Mouse (Mus musculus): ENCODE results near the gene Lbh. TPM values are rescaled to one million over a fixed set of nuclear protein-coding genes. Genes with fewer than 3 reads are reported as not detected.

The Lbh gene
- total and polyA plus RNA-seq, 2 experiments from 2014 or later: 28.5 to 478 TPM

DNA sequence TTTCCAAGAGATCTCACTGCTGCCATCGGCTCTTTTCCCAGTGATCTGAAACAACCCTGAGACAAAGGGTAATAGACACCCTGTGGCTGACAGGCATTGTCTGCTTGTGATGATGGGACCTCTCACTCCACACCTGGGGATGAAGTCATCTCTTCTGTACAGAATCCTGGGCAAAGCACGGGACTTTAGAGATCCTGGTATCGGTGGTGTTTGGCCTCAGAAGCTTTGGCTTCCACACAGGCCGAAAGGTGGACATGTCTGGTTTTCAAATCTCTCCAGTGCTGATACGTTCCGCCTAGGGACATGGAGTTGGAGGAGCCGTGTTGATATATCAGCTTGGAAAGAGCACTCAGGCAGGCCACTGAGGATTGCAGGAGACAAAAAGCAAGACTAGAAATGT, 13.2 kb upstream of the Lbh start:
- Histone ChIP-seq H3K27me3 (ENCODE audit: control insufficient read depth, insufficient read depth, low read length) (no peaks in the 10 kb centered on the region), H3K4me2 (ENCODE audit: low read depth, low read length) (no peak overlapping the region), H3K9ac (replicated peaks; ENCODE audit: low read depth, low read length) (no peak overlapping the region), H3K9me3 (replicated peaks; ENCODE audit: control insufficient read depth, low read length) (no peaks in the 10 kb centered on the region), H3K4me3 (ENCODE audit: low read depth, low read length) (no peak overlapping the region), H3K4me1 (ENCODE audit: control insufficient read depth, insufficient read depth) (no peaks in the 10 kb centered on the region), H3K27ac (ENCODE audit: low read depth) (no peak overlapping the region), H3K36me3 (replicated peaks; ENCODE audit: control insufficient read depth, insufficient read depth, low read length) (no peaks in the 10 kb centered on the region)
- 77% methylated on average over 7 of the region's 7 CpGs for WGBS
- ATAC-seq (ENCODE audit: insufficient read depth, low read depth): no peak
- TF ChIP-seq CTCF (IDR thresholded peaks at IDR 0.05; ENCODE audit: low read depth): no peak
- TF ChIP-seq EP300 (IDR thresholded peaks at IDR 0.05; ENCODE audit: low read depth): no peak
- no peak for DNase-seq (ENCODE audit: low spot score)

DNA sequence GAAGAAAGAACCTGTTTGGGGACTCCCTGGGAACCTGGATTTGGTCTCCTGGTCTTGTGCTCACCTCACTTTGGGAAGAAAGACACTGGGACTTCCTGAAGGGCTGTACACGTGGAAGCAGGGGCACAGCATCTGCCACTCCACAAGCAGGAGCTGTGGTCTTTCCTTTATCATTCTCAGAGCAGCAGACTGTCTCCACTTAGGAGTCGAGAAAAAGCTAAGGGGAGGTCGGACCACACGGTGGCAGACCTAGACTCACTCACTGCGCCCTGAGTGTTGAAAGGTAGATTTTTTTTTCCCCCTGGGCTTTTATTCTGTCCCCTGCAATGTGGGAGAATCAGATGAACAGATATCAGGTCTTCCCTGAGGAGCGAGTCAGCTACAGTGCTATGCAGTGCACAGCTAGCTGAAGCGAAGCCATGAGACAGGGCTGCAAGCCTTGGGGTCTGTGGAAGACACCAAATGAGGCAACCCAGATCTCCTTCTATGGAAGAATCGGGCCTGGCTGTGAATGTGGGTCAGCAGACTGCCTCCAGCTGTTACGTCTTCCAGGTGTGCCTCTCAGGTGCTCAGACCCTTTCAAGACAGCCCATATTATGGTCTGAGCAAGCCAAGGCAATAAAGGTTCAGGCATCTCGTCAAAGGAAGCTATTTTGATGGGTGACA, 11.7 kb upstream of the Lbh start:
- peaks cover 3% of the 10 kb centered on the region for H3K4me1 ChIP-seq (ENCODE audit: control insufficient read depth, insufficient read depth)
- DNase-seq (ENCODE audit: low spot score) (no peak), ATAC-seq (ENCODE audit: insufficient read depth, low read depth) (no peak)
- WGBS: 62% methylated on average over 10 of the region's 10 CpGs
- no peaks in the 10 kb centered on the region for H3K36me3 ChIP-seq (replicated peaks; ENCODE audit: control insufficient read depth, insufficient read depth, low read length)
- H3K4me3 ChIP-seq (ENCODE audit: low read depth, low read length): no peak overlapping the region
- H3K27me3 ChIP-seq (ENCODE audit: control insufficient read depth, insufficient read depth, low read length): no peaks in the 10 kb centered on the region
- H3K9me3 ChIP-seq (replicated peaks; ENCODE audit: control insufficient read depth, low read length): no peaks in the 10 kb centered on the region
- H3K27ac ChIP-seq (ENCODE audit: low read depth): no peak overlapping the region
- no peak for TF ChIP-seq EP300 (IDR thresholded peaks at IDR 0.05; ENCODE audit: low read depth)
- peak; percentile 22; the same call in 1 of the 2 replicates for TF ChIP-seq CTCF (IDR thresholded peaks at IDR 0.05; ENCODE audit: low read depth)
- no peak overlapping the region for H3K9ac ChIP-seq (replicated peaks; ENCODE audit: low read depth, low read length)
- H3K4me2 ChIP-seq (ENCODE audit: low read depth, low read length): no peak overlapping the region

DNA sequence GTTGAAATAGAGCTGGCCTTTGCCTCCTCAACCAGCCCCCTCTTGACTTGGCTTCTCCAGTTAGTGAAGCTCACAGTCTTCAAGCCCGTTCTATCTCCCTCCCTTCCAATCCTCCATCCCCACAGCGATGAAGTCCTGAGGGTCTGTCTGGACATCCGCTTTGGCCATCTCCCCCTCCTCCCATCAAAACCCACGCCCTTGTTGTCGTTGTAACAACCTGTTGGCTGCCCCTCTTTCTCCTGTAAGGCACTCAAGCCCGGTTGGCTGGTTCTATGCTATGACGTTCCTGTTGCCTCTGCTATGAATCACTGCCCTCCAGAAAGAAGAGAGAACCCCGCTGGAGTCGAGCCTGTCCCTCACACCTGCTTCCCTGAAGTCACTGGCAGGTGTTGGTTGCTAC, 10.9 kb upstream of the Lbh start:
- WGBS: 89% methylated on average over 9 of the region's 9 CpGs

DNA sequence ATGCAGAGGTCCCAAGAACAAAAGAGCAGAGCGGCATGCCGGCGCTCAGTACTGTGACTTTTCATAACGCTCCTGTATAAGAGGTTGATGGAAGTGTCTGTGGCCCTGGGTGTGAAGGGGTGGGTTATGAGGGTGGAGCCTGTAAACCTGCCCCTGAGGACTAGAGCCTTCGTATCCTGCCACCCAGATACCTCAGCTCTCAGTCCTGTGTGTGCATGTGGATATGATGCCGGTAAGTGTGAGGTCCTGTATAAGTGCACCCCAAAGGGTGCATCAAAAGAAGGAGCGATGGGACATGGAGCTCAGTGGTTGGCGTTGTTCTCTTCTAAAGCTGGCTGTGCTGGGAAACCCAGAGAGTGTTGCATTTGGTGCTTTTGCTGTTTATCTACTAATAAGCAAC, 10.3 kb upstream of the Lbh start:
- no peaks in the 10 kb centered on the region for H3K36me3 ChIP-seq (replicated peaks; ENCODE audit: control insufficient read depth, insufficient read depth, low read length)
- WGBS: 85% methylated on average over 8 of the region's 8 CpGs
- no peak overlapping the region for H3K4me2 ChIP-seq (ENCODE audit: low read depth, low read length)
- no peak overlapping the region for H3K9ac ChIP-seq (replicated peaks; ENCODE audit: low read depth, low read length)
- peaks cover 17% of the 10 kb centered on the region for H3K4me1 ChIP-seq (ENCODE audit: control insufficient read depth, insufficient read depth)
- no peak for TF ChIP-seq EP300 (IDR thresholded peaks at IDR 0.05; ENCODE audit: low read depth)
- no peaks in the 10 kb centered on the region for H3K27me3 ChIP-seq (ENCODE audit: control insufficient read depth, insufficient read depth, low read length)
- ATAC-seq (ENCODE audit: insufficient read depth, low read depth) (no peak), DNase-seq (ENCODE audit: low spot score) (no peak)
- H3K9me3 ChIP-seq (replicated peaks; ENCODE audit: control insufficient read depth, low read length): no peaks in the 10 kb centered on the region
- no peak overlapping the region for H3K27ac ChIP-seq (ENCODE audit: low read depth)
- no peak overlapping the region for H3K4me3 ChIP-seq (ENCODE audit: low read depth, low read length)

More for the DNA sequence above, 10.9 kb upstream of the Lbh start:
- ATAC-seq (ENCODE audit: insufficient read depth, low read depth) (no peak), DNase-seq (ENCODE audit: low spot score) (no peak)
- H3K9ac ChIP-seq (replicated peaks; ENCODE audit: low read depth, low read length): no peak overlapping the region
- no peak overlapping the region for H3K4me2 ChIP-seq (ENCODE audit: low read depth, low read length)
- H3K27me3 ChIP-seq (ENCODE audit: control insufficient read depth, insufficient read depth, low read length): no peaks in the 10 kb centered on the region
- H3K4me3 ChIP-seq (ENCODE audit: low read depth, low read length): no peak overlapping the region
- H3K27ac ChIP-seq (ENCODE audit: low read depth): no peak overlapping the region
- H3K4me1 ChIP-seq (ENCODE audit: control insufficient read depth, insufficient read depth): peaks cover 12% of the 10 kb centered on the region
- H3K36me3 ChIP-seq (replicated peaks; ENCODE audit: control insufficient read depth, insufficient read depth, low read length): no peaks in the 10 kb centered on the region
- no peak for TF ChIP-seq CTCF (IDR thresholded peaks at IDR 0.05; ENCODE audit: low read depth)
- no peak for TF ChIP-seq EP300 (IDR thresholded peaks at IDR 0.05; ENCODE audit: low read depth)
- no peaks in the 10 kb centered on the region for H3K9me3 ChIP-seq (replicated peaks; ENCODE audit: control insufficient read depth, low read length)

DNA sequence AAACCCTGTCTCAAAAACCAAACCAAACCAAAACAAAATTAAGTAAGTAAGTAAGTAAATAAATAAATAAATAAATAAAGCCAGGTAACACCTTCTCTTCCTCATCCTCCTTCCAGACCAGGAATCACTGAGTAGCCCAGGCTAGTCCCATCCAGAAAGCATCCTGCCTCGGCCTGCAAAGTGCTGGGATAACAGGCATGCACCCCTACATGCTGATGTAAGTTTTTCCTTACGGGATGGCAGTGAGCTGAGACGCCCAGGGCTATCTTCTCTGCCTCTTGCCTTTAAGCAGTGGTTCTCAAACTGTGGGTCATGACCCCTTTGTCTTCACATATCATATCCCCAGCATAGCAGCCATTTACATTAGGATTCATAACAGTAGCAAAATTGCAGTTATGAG, 9.5 kb upstream of the Lbh start:
- 97% methylated on average over 3 of the region's 3 CpGs for WGBS
- Histone ChIP-seq H3K4me3 (ENCODE audit: low read depth, low read length) (no peak overlapping the region), H3K27ac (ENCODE audit: low read depth) (no peak overlapping the region), H3K27me3 (ENCODE audit: control insufficient read depth, insufficient read depth, low read length) (no peaks in the 10 kb centered on the region), H3K9ac (replicated peaks; ENCODE audit: low read depth, low read length) (no peak overlapping the region), H3K4me2 (ENCODE audit: low read depth, low read length) (no peak overlapping the region), H3K4me1 (ENCODE audit: control insufficient read depth, insufficient read depth) (peaks cover 22% of the 10 kb centered on the region), H3K9me3 (replicated peaks; ENCODE audit: control insufficient read depth, low read length) (no peaks in the 10 kb centered on the region), H3K36me3 (replicated peaks; ENCODE audit: control insufficient read depth, insufficient read depth, low read length) (no peaks in the 10 kb centered on the region)
- no peak for ATAC-seq (ENCODE audit: insufficient read depth, low read depth)
- no peak for DNase-seq (ENCODE audit: low spot score)
- TF ChIP-seq CTCF (IDR thresholded peaks at IDR 0.05; ENCODE audit: low read depth): no peak
